ENCODE assay signal across 16 mouse cellular contexts in the genomic region with DNA sequence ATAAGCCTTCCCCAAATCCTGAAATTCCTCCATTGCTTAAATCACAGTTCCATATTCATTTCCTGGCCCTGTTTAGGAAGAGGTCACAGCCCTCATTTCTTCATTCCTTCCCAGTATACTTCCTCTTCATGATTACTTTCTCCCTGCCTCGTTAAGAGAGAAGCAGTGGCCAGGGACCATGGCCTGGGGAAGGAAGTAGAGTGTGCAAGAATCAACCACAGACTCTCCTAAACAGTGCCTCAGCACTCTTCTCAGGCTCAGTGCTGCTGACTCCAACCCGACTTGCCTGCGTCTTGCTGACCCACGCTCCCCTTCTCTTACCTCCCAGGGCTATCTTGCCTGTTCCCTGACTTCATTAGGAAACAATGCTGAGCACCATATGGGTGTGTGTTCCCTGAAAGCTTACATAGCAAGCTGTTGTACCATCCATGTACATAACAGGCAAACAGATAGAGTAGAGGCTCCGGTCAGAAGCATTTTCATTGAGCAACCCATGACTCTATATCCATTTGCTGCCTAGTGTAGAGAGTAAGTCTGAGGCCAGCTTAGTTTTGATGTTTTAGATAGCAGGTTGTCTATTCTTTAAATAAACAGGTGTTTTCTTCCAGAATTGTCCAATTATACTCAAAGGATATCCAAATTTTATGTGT. TPM values are rescaled to one million over a fixed set of nuclear protein-coding genes. Genes with fewer than 3 reads are reported as not detected.
DNase-seq lines count a peak whose midpoint lies in the region; ATAC-seq and TF ChIP-seq lines count a peak whose summit lies in the region.
"Had no signal": no experiment of that assay in that cellular context is flagged by ENCODE, and none has a peak within 500 bp of the region (broad histone marks: within the 10 kb centered on the region; RNA-seq: fewer than 3 reads in every experiment).

No protein-coding gene starts in this region.

- no peaks in the 10 kb centered on the region for H3K4me1 ChIP-seq in cerebellum, adult 2 months (ENCODE audit: control insufficient read depth, insufficient read depth, low read length)
- H3K4me1 ChIP-seq: hindbrain, embryonic 13.5 days had no signal

- intact Hi-C loops in heart, postnatal 36 days (cut with DNase I): no loop called here

- peak; percentile 26 for DNase-seq in heart, adult 8-10 months (ENCODE audit: low spot score)
- DNase-seq in heart, postnatal 36 days: no peak
- DNase-seq in 416B (ENCODE audit: low read depth): peak; percentile 80
- DNase-seq in lung, postnatal 36 days: peak; percentile 38
- DNase-seq in cerebellum, adult 2 months: no peak
- no peak for DNase-seq in kidney, adult 18-20 months
- DNase-seq in cerebellum, postnatal 25 days: no peak
- DNase-seq: forebrain, postnatal 0 days; kidney, adult 11 months had no signal

- no peak for TF ChIP-seq POLR2A in cerebellum, adult 2 months (IDR thresholded peaks at IDR 0.05; ENCODE audit: borderline replicate concordance, insufficient read depth, low read length)

- ATAC-seq in granulocyte monocyte progenitor cell, adult 5-6 weeks (replicated peaks; ENCODE audit: poor library complexity, severe bottlenecking): peak; percentile 98
- ATAC-seq: forebrain, postnatal 0 days had no signal

- H3K4me3 ChIP-seq in cerebellum, adult 2 months (replicated peaks; ENCODE audit: insufficient read depth, low read depth, low read length): no peak overlapping the region
- H3K4me3 ChIP-seq: hindbrain, embryonic 13.5 days had no signal

- H3K27me3 ChIP-seq in cerebellum, adult 2 months (ENCODE audit: control insufficient read depth, insufficient read depth, low read length): no peaks in the 10 kb centered on the region
- H3K27me3 ChIP-seq: hindbrain, embryonic 13.5 days had no signal

- WGBS in cerebellum, adult 2 months: 81% methylated on average over 5 of the region's 5 CpGs

- no peak for TF ChIP-seq CTCF in cerebellum, adult 2 months (IDR thresholded peaks at IDR 0.05; ENCODE audit: borderline replicate concordance, insufficient read depth, low read depth, low read length)

- H3K27ac ChIP-seq in cerebellum, adult 2 months (ENCODE audit: insufficient read depth, low read length): no peak overlapping the region
- H3K27ac ChIP-seq: hindbrain, embryonic 13.5 days had no signal

RNA-seq across cellular contexts. Expression of gene Cd163, which starts 31.1 kb away (rescaled TPM):
- total RNA-seq in heart, adult 8-10 months (2022): 10 to 100 TPM in 3 of 4 experiments, 1 to 10 TPM in 1; 8.5 to 14.7 (median 11.9) TPM
- total RNA-seq in heart, postnatal 36 days (2021): 10 to 100 TPM; 15.2 to 31.9 TPM
- total RNA-seq in granulocyte monocyte progenitor cell, adult 5-6 weeks (2014; fragmentation: Nextera tagmentation): 1.2 and 2.9 TPM in 2 replicates
- total RNA-seq in granulocyte monocyte progenitor cell, adult 5-6 weeks (2017): 2.3 and 2.4 TPM in 2 replicates
- 0.29 and 0.43 TPM in 2 replicates for polyA plus RNA-seq in cerebellum, adult 2 months (2012; rRNA removed)

RNA-seq across cellular contexts. Expression of gene Vmn2r27, which starts 41.7 kb away (rescaled TPM):
- total RNA-seq in heart, adult 8-10 months (2022): not detected
- not detected for total RNA-seq in heart, postnatal 36 days (2021)
- not detected in 2 replicates for total RNA-seq in granulocyte monocyte progenitor cell, adult 5-6 weeks (2014; fragmentation: Nextera tagmentation)
- total RNA-seq in granulocyte monocyte progenitor cell, adult 5-6 weeks (2017): not detected in 2 replicates
- not detected in 2 replicates for polyA plus RNA-seq in cerebellum, adult 2 months (2012; rRNA removed)
- total RNA-seq: forebrain, postnatal 0 days; layer of hippocampus, adult 18-20 months; left cerebral cortex, postnatal 36 days; megakaryocyte-erythroid progenitor cell, adult 5-6 weeks; MEL had no signal
- polyA plus RNA-seq: forebrain, postnatal 0 days; gonadal fat pad, adult 2 months; hindbrain, embryonic 13.5 days had no signal

Comparison
In these comparisons a context has a peak if more than half of its experiments do, and no peak if none do; other contexts are left out.
1. DNase-seq: peak in heart, adult 8-10 months (single experiment), 416B (single experiment) and lung, postnatal 36 days (single experiment); none in heart, postnatal 36 days (0 of 2), cerebellum, adult 2 months (0 of 2), kidney, adult 18-20 months (single experiment) and cerebellum, postnatal 25 days (0 of 2).